Mouse (Mus musculus): ENCODE data around the gene Sema3b.

The Sema3b gene

DNA sequence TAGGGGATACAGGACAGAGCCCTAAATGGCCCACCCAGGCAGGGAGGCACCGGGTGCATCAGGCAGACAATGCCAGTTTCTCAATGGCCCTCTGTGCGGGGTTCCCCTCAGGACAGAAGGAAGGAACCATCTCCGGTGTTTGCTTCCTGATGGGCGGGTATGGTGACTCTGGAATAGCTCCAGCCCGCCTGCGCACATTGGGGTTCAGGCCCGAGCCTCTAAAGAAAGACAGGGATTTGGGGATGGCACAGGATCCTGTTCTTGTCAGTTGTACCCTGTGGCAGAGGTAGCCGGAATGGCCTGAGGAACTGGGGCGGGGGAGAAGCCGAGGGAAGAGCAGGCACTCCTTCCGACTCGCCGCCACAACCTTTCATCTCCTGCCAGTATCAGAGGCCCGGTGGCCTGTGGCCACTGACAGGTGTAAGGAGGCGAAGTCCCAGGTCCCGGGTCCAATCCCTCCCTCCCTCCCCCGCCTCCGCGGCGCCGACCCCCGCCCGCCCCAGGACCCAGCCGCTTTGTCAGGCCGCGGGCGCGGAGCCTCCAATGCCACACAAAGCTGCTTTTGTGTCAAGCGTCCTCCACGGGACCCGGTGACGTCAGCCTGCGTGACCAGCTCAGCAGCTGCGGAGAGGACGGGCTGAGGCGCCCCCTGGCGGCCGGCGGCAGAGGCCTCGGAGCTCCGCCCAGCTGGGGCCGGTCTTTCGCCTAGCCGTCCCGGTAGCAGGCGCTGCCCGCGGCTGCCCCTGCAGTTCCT, 3.3 kb upstream of the Sema3b start:
- DNase-seq: peak; percentile 100

GRCm38 (mm10) chr9:107611456-107612190, 2.6 kb upstream of the Sema3b start:
- DNase-seq: no peak

GRCm38 (mm10) chr9:107609433-107609830, 403 bp upstream of the Sema3b start:
- DNase-seq: no peak

GRCm38 (mm10) chr9:107607653-107608245, 1.3 kb downstream of the Sema3b start:
- no peak for DNase-seq

GRCm38 (mm10) chr9:107607036-107607435, 2.0 kb downstream of the Sema3b start:
- no peak for DNase-seq

GRCm38 (mm10) chr9:107606591-107606990, 2.4 kb downstream of the Sema3b start:
- DNase-seq: no peak

DNA sequence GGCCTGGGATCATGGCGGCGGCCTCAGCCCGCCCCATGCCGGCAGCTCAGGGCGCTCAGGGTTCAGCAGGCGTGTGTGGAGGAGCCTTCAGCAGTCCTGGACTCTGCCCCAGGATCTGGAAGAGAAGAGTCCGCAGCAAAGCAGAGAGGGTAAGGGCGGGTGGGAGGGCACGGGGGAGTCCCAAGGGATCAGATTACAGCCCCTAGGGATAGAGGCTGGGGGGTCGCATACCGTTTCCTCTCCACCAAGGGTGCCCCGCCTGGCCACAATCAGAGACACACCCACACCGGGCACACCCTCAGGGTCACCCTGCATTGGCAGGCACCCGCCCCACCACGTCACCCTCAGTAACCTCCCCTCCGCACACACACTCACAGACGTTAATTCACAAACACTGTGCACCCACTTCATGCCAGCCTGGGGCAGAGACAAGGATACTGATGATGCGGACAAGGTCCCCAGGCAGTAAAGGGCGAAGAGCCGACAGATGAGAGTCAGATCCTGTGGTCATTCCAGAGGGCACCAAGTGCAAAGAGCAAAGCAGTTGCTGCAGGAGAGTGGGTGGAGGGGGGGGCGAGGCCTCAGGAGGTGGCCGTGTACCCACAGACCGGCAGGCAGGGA, 3.9 kb downstream of the Sema3b start:
- no peak for DNase-seq

DNA sequence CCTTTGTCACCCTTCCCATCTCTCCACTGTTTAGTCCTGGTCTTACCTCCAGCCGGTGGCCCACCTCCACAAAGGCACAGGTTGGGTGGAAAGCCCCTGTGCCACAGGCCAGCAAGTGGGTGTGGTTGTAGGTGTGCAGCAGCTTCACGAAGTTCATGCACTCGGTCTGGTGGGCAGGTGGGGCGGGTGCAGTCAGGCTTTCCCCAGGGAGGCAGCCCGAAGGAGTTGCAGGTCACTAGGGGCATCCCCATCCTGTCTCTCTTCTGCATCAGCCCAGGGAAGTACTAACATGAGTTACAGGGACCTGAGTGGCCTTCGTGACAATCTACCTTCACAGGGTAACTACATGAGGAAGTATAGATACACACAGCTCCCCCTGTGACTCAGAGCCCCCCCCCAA, 5.8 kb downstream of the Sema3b start:
- DNase-seq: no peak

DNA sequence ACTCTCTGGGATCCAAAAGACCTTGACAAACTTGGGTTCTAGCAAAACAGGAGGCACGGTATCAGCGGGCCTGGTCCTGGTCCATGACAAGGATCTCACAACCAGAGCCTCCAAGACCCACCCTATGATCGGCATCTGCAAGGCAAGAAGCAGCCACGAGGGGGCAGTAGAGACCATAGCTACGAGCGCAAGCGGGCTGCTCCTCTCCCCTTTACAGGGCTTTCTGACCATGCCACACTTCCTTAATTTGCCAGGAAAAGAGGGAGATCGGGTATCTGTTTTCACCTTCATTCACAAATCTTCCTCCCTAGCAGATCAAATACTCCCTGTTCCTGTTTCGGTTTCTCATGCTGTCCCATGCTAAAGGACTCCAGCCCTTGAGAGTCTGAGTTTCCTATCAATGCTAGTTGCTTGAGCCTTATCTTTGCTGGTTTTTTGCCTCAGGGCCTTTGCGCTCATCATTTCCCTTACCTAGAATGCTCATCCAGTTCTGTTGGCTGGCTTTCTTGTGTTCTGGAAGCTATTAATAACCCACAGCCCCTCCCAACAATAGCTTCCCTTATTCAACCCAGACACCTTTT, 6.9 kb downstream of the Sema3b start:
- peak; percentile 95 to 97 for DNase-seq

DNA sequence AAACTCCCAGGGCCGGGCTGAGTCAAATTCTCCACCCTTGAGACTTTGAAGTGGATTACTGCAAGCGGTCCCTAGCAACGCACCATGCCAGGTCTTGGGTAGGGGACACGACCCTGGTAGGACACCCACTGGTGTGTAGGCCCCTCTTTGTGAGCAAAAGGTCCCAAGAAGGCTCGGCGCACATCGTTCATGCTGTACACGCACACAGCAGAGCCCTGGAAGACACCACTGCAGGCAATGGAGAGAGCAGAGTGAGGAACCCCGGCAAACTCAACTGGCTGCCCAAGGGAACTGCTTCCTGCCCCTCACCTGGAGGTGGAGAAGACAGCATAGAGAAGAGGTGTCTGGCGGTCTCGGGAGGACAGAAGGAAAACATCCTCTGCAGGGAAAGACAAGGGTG, 7.8 kb downstream of the Sema3b start:
- no peak for DNase-seq

DNA sequence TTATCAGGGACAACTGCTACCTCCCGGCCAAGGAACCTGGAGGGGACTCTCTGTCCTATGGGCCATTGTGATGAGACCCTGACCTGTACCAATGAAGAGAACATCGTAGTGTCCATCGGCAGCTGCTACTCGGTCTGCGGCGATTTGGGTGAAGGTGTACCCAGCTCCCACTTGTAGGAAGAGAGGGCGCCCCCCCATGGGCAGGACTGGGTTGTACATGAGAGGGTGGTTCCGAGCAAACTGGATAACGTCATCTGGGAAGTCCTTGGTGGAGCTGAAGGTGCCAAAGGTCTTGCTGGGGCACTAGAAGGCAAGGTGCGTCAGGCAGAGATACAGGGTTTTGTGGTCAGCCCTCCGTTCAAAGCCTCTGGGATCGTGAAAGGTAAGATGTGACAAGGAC, 8.3 kb downstream of the Sema3b start:
- peak; percentile 51 to 65 for DNase-seq

DNA sequence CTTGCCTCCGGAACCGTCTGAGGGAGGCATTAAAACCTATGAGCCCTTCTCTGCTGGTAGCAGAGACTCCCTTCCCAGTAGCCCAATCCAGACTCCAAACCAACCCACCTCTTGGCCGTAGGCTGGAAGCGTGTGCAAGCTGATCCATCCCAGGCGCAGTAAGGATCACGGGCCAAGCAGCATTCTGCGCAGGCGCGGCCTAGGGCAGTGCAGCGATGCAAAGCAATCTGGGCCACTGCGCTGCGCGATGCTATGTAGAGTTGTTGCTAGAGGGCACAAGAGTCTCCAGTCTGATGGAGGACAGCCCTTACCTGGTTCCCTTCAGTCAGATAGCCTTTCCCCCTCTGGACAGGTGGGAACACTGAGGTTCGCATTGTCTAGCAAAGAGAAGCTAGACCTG, 9.2 kb downstream of the Sema3b start:
- DNase-seq: peak; percentile 50 to 80

DNA sequence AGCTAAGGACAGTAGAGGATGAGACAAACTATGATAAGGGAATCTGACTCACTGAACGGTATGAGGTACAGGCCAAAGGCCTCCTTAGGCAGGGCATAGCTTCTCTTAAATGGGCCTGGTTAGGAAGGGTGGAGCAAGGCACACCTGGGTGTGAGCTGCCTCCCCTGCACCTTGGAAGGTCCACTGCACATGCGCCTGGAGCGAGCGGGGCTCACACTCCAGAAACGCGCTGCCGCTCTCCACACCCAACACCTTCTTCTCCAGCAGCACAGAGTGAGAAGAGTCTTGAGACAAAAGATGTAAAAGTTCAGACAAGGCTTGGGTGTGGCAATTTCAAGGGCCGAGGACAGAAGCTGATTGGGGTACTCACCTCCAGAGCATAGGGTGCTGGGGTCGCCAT, 9.6 kb downstream of the Sema3b start:
- DNase-seq: no peak

DNA sequence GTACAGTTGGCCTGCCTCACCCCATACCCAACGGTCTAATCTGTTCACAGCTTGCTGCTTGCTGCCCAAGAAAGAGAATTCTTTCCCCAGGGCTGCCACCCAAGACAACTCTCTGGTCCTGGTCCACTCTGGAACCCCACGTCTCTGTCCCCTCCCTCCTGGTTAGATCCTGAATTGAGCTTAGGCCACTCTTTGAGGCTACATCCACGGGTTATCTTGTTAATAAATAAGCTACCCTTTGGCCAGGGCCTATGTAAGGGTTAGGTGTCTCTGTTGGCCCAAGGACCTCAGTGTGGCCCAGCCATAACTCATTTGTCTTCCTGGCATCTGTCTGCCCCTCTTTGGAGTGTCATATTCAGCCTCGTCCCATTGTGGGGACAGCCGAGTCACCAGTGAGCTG, 10.6 kb downstream of the Sema3b start:
- no peak for DNase-seq

DNA sequence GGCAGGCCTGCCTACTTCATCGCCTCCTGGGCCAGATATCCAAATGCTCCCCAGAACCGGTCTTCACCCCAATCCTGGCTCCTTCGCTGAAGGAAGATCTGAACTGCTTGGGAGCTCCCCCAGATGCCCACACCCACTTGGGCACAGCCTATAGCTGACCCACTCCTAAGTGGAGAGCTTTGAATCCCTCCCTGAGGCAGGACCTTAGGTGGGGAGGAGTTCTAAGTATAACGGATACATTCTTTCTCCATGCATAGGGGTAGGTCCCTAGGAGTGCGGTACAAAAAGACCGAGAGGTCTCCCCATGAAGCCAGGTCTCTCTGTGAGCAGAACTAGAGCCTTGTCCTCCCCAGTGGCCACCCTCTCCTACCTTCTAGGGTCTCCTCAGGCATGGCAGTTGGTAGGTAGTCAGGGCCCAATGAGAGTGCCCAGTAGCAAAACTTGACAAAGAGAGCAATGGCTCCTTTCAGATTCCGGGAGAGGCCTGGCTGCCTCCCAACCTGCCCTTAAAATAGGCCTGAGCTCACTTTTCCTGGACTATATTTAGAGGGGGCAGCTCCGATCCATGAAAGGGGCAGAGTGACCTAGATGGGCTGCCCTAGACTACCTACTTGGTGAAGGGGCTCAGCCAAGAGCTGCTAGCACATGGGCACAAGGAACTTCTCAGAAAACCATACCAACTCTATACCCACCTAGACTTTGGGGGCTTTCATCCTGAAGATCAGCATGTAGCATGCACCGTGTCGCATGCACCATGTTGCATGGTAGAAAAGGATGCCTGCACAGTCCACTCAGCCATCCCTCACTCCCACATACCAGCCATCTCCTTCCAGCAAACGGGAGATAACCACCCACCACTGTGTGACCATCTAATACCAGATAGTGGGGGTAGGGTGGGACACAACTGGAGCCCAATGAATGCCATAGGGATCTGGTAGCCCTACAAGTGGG, 12.1 kb downstream of the Sema3b start:
- peak; percentile 52 to 61 for DNase-seq

- DNase-seq: no peak
These were observed 14.6 kb downstream of the Sema3b start for GRCm38 (mm10) chr9:107594281-107595062.

DNA sequence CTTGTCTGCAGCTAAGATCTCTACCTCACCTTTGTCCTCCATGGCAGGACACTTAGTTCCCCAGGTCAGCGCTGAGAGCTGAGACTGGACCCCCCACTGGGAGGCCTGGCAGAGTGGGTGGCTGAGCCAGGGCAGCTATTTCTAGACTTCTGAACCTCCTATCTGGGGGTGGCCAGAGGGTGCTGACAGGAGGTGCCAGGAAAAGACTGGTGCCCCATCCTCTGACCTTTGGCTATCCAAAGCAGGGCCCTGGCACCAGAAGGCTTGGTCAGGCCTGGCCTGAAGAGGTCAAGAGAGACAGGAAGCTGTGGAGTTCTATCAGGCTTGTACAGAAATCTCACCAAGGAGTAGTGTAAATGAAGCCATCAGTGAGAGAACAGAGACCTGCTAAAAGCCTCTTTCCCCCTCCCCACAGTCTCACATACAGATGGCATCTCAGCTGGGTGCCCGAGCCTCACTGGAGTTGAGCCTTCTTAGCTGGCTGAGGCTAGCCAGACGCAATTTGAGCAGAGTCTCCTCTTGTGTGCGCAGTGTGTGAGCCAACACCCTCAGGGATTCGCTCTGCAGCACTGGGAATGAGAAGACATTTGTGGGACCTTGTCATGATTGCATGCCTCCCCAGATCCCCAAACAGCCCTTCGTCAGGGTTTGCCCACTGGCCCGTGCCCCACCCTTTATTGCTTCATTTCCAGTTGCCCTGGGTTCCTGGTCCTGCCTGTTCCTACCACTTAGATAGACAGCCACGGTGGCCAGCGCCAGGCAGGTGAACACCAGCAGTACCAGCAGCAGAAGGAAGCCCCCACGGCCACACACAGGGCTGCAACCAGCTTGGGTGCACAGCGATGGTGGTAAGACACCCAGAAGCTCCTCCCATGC, 15.7 kb downstream of the Sema3b start:
- DNase-seq: peak; percentile 90 to 92

GRCm38 (mm10) chr9:107590773-107591060, 18.3 kb downstream of the Sema3b start:
- no peak for DNase-seq

DNA sequence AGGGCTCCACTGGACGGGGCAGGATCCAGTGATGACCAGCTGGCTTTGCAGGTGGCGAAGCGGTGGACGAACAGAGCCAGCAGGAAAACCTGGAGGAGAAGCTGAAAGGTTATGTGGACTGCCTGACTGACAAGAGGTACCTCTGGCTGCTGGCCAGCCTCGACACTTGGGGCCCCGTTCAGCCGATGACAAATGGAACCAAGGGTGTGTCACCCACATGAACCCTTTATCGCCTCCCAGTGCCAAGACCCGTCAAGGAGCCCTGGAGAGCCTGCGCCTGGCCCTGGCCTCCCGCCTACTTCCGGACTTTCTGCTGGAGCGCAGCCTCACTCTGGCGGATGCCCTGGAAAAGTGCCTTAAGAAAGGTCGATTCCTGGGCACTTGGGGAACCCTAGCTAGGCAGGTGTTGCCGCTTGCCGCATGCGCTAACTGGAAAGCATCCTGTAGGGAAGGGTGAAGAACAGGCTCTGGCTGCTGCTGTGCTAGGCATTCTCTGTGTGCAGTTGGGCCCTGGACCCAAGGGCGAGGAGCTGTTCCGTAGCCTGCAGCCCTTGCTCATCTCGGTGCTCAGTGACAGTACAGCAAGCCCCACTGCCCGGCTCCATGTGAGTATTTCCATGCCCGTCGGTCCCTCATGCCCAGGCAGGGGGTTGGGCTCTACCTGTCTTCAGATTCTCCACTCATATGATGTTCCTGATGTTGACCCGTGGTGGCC, 18.8 kb downstream of the Sema3b start:
- peak; percentile 41 to 57 for DNase-seq

Data from cerebellum, postnatal 25 days (tissue).